Mouse (Mus musculus): Measurements from ENCODE around the gene Bcar3.
A peak's percentile ranks its signal among the peaks of the same experiment; 100 is the strongest.

Bcar3 gene

GRCm38 (mm10) chr3:122338897-122339296 is 45.0 kb downstream of the Bcar3 start:
- DNase-seq: no peak

DNA sequence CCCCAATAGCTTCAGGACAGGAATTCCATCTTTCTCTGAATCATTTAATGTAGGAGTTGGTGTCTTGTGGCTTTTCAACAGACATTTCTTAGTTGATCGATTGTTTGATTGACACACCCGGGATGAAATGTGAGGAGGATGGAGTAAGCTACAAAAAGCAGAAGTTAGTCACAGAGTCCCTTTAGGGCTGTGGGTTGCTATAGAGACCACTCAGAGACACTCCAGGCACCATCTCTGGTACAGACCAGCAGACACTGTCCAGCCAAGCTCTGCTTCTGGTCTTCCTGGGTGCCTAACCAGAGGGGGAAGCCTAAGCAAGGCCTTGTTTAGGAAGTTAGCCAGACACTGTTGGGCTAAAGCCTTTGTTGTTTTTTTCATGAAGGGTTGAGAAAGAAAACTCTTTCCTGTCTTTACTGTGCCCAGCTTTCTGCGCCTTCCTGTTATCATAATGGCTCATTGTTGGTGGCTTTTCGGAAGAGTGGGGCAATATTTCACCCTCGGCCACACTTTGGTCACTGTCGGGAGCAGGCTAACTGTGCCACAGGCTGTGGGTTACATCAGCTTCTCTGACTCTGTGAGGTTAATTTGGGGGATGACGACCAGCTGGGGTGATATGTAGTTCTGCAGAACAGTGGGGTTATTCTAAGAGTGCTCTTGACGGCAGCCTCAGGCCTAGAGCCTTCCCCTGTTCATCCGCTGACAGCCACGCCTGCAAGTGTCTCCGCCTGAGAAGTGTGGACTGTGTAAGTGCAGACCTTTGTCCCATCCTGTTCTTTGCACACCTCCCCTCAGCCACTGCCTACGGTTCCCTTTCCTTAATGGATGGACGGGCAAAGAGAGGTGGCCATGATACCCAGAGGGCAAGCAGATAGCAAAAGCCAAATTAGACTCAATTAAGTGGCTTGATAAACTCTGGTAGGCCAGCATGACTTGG is 46.5 kb downstream of the Bcar3 start:
- peak; percentile 17 for DNase-seq

DNA sequence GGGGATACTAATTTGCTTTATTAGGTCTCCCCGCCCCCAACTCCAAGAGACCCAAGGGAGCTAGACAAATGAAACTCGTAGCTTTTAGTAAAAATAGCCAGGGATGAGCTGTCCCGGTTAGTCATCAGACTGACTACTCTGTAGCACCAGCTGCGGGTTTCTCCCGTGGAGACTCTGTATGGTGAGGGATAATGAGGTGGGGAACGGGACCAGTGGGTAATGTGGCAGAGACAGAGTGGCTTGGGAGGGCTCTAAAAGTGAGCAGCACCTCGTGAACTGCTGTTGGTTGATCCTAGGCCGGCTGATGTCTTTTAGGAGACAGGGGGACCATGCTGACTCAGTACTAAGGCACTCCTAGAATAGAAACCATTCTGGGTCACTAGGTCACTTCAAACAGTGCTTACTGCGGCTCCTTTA is 49.5 kb downstream of the Bcar3 start:
- DNase-seq: no peak

DNA sequence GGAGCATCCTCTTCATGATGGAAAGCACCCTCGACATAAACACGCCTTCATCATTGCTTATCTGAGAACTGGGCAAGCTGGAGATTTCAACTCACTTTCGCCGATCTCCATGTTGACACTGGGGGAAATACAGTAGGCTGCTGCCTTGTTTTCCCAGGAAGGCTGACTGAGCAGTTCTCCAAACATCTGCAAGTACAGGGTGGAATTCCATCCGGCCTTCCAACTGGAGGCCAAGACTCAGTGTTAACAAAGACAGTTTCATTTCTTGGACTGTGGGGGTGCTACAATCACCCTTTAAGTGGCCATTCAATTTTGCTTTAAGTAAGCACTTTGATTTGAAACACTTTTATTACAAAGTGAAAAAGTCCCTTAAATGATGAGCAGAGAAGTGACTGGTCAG is 50.4 kb downstream of the Bcar3 start:
- no peak for DNase-seq

DNA sequence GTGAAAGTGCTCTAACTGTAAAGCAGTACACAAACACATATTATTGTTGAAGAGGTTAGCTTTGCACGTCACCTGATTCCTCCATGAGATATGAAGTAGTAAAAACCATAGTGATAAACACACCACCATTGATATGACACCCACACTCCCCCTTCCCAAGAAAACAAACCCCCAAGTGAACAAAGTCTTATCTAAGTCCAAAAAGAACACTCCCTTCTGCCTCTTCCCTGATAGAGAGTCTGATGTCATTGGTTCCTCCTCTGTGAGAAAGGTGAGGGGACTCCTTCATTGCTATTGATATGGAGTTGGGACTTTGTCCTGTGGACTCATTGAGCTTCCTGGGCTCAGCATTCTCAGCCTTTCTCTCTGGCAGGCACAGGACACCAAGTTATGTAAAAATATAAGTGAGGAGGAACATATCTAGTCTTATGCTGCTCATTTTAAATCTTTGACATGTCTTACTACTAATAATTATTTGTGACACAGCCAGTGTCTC is 52.1 kb downstream of the Bcar3 start:
- DNase-seq: no peak

DNA sequence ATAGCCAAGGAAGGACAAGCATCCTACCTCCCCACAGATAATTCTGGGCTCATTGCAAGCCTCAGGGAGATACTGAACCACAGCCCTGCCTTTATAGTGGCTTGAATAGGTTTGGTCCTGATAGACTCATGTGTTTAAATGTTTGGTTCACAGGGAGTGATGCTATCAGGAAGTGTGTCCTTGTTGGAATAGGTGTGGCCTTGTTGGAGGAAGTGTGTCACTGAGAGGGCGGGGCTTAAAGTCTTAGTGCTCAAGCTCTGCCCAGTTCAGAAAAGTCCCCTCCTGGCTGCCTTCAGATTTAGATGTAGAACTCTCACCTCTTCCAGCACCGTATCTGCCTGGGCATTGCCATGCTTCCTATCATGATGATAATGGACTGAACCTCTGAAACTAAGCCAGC is 52.7 kb downstream of the Bcar3 start:
- DNase-seq: no peak

DNA sequence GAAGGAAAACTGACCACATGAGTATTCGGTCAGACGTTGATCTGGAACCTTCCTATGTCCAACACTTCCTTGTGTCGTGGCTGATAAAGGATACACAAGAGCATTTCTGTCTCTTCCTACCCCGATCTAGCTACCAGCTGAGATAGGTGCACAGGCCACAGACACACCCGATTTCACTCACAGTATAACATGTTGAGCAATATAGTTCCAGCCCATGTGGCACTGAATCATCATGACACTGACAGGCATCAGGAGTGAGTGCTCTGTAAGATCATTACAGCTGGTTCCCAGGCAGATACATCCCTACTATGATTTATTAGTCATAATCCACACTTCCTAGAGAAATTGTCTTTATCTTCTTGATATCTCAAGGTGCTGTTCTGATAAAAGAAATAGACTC is 54.7 kb downstream of the Bcar3 start:
- no peak for DNase-seq

DNA sequence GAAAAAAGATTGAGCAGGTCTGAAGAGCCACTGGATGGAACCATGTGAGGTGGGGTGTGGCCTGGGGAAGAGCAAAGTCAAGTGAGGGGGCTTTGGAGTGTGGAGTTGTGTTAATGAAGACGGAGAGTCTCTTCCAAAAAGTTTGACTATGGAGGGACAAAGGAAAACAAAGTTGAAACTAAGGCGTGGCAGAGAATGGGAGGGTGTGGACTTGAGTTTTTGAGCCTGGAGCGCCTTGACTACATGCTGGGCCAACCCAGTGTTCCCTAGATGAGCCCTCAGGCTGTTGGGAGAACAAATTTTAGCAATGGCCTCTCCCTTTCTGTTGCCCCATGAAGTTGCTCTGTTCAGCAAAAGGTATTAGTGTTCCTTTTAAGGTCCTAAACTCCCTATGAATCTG is 58.9 kb downstream of the Bcar3 start:
- no peak for DNase-seq

DNA sequence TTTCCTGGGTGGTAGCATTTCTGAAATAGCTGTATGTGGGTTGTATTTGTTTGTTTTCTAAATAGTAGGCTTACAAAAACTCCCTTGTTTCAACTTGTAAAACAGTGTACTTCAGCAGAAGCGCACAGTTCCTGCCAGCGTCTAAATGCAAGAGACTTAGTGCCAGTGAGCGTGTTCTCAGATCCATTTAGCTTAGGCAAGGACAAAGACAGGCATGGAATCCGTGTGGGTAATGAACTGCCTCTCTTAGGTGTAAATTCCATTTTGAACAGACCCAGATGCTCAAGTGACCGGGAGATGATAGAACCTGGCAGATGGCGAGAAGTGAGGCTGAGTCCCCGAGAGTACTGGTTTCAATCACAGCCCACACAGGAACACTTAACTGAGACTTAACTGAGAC is 65.5 kb downstream of the Bcar3 start:
- DNase-seq: no peak

GRCm38 (mm10) chr3:122359954-122360353 is 66.0 kb downstream of the Bcar3 start:
- DNase-seq: no peak

GRCm38 (mm10) chr3:122360721-122361138 is 66.8 kb downstream of the Bcar3 start:
- no peak for DNase-seq

GRCm38 (mm10) chr3:122362719-122363118 is 68.8 kb downstream of the Bcar3 start:
- no peak for DNase-seq

- DNase-seq: no peak
These were observed 70.6 kb downstream of the Bcar3 start for GRCm38 (mm10) chr3:122364565-122364964.

DNA sequence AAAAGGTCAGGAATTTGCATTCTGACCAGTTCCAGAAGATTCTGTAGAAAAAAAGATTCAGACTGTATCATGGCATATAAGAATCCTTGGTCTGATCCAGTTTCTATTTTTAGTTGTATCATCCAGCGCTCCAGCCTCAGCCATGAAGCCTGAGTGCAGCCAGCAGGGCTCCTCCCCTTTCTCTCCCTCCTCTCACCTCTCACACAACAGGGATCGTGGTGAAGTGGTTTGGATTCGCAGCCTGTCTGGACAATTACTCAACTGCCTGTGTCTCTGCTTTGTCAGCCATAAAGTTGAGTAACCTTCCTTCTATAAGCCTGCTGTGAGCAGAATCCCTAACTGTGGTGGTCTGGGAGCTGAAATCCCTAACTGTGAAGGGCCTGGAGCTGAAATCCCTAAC is 71.4 kb downstream of the Bcar3 start:
- DNase-seq: peak; percentile 41

- DNase-seq: no peak
These were observed 77.9 kb downstream of the Bcar3 start for GRCm38 (mm10) chr3:122371646-122372341.

DNA sequence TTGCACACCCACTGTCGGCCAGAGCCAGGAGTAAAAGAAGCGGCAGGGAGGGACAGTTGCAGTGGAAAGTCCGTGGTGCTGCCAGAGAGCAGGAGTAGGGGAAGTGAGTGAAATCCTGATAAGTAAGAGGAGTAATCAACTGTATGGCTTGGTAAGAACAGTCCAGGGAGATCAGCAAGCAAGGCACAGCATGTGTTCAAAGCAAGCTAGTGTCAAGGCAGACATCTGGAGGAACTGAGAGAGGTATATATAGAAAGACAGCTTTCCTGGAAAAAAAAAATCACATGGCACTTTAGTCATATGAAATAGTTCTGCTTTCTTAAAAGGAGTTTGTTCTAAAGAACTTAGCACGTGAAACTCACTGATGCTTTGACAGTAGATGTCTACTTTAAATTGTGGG is 78.7 kb downstream of the Bcar3 start:
- no peak for DNase-seq

GRCm38 (mm10) chr3:122376011-122376410 is 82.1 kb downstream of the Bcar3 start:
- no peak for DNase-seq

DNA sequence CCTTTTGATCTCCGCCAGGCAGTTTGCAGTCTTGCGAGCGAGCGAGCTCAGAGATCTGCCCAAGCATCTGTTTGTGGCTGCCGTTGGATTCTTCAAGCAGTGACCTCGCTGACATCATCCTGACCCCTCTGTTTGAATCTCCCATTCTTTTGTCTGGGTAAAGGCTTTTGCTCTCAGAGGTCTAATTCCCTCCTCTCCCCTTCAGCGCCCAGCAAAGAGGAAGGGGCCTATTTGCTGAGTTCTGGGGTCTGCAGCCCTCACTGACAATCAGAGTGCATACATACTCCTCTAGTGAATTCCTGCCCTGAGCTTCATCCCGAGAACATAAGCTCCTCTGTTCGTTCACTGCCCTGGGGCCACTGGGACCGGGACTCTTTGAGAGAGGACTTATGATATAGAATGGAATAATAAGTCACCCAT is 82.5 kb downstream of the Bcar3 start:
- no peak for DNase-seq

DNA sequence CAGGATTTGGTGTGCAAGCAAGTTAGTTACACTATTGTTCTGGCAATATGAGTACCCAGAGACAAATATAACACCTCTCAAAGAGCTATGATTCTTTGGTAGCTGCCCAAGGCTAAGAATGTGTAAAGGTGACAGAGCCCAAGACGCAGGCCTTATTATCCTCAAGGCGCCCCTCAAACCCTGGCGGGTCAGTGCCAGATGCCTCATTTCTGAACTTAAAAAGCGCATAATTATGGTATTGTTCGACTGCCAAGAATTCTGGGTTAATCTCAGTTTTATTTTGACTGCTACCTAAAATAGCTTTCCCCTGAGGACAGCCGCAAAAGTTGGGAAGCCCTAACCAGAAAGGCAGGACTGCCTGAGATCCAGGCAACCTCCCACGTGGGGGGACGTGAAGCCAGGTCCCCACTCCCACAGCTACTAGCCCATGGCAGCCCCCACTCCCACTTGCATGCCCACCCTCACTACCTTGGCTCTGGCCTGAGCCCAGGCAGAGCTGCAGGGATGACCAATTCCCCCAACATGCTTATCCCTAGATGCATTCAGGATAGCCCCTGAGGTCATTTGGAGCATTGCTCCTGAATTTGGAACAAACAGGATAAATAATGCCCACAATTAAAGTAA is 83.0 kb downstream of the Bcar3 start:
- DNase-seq: no peak

DNA sequence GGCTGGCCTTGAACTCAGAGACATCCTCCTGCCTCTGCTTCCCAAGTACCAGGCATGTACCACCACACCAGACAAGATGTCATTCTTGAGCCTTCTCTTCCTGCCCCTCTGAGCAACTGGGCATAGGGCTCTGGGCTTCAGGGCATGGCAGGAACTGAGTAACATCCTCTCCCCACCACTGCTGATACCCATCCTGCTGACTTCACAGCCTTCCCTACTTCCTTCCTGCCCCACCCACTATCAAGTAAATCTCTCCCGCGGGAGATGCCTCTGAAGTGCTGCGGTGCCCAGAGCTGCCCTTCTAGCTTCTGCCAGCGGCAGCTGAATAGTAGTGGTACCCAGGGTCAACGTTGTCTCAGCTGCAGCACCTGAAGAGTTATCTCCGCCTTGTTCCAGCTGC is 84.7 kb downstream of the Bcar3 start:
- no peak for DNase-seq

DNA sequence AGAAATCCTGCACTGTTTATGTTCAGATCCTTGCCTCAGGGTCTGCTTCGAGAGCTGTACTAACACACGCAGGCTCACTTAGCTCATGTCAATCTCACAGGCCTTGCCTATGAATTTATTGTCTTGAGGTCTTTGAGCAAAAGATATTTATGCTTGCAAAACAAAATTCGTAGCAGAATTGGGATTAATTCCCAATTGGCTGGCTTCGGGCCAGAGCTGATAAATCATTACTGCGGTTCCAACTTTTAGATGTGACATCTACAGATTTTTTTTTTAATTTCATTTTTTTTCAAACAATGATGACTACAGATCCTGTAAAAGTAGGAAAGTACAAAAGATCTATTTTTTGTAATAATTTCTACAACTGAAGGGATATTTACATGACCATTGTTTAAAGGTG is 86.8 kb downstream of the Bcar3 start:
- DNase-seq: no peak

DNA sequence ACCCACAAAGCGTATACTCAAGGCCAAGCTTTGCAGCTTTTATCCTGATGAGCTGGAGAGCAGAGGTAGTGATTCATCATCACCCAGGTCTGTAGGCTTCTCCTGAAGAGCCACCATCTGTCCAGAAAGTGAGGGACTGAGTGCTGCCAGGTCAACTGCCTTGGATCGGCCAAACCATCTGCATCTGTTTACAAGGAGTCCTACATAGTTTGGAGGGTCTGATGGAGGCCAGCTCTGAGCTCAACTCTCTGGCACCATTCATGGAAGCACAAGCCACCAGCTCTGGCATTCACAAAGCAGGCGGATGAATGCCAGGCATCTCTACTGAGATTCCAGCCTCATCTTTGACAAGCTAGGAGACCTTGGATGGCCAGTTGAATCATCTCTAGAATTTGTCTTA is 87.7 kb downstream of the Bcar3 start:
- no peak for DNase-seq

DNA sequence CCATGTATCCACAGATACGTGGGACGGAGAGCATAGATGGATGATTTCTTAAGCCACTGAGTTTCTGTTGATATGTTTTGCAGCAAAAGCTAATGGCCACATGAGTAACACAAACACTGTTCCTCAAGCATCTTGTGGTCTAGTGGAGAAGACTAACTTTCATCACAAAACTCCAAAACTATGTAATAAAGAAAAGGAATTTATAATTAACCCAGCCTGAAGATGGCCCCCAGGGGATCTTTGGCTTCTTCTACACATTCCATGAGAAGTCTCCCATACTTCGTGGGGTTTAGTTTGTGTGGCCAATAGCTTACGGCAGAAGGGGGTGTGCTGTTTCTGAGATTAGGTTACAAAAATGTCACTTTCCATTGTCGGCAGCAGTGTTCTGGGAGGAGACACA is 92.5 kb downstream of the Bcar3 start:
- no peak for DNase-seq

- DNase-seq: no peak
These were observed 93.8 kb downstream of the Bcar3 start for GRCm38 (mm10) chr3:122387771-122388170.

All from lung, postnatal 14 days (tissue).